Mouse (Mus musculus): ENCODE measurements around the gene Snx25. TPM values are rescaled to one million over a fixed set of nuclear protein-coding genes. Genes with fewer than 3 reads are reported as not detected.
"Not testable (repeated sequence)": the region's sequence is repeated elsewhere in the genome, so short reads cannot be mapped to it uniquely, and the experiment has no call there.

Snx25 gene
- polyA plus RNA-seq, 1 experiment from 2014 or later = 6.5 TPM

GRCm38 (mm10) chr8:46142498-46143081 is 9.4 kb downstream of the Snx25 start:
- 89% methylated on average over 4 of the region's 4 CpGs for WGBS
- no peak overlapping the region for H3K27ac ChIP-seq (replicated peaks; ENCODE audit: low read depth, low read length)
- ATAC-seq (ENCODE audit: insufficient number of reproducible peaks, low FRiP score, low TSS enrichment, low read depth) (no peak), DNase-seq (ENCODE audit: low spot score) (no peak)
- no peak overlapping the region for H3K4me3 ChIP-seq (ENCODE audit: low read depth, low read length)
- no peak overlapping the region for H3K4me2 ChIP-seq (ENCODE audit: low read depth, severe bottlenecking)
- H3K36me3 ChIP-seq (ENCODE audit: control insufficient read depth, insufficient read depth, low read length) = no peaks in the 10 kb centered on the region
- H3K9me3 ChIP-seq (ENCODE audit: control insufficient read depth, low read length) = no peaks in the 10 kb centered on the region
- no peaks in the 10 kb centered on the region for H3K4me1 ChIP-seq (ENCODE audit: control insufficient read depth, insufficient read depth, low read length)
- H3K9ac ChIP-seq (ENCODE audit: low read length) = no peak overlapping the region
- H3K27me3 ChIP-seq (ENCODE audit: control insufficient read depth, insufficient read depth, low read length) = no peaks in the 10 kb centered on the region

GRCm38 (mm10) chr8:46141688-46142087 is 10.3 kb downstream of the Snx25 start:
- 85% methylated on average over 3 of the region's 3 CpGs for WGBS

GRCm38 (mm10) chr8:46140376-46141120 is 11.4 kb downstream of the Snx25 start:
- H3K9me3 ChIP-seq (ENCODE audit: control insufficient read depth, low read length) = no peaks in the 10 kb centered on the region
- no peaks in the 10 kb centered on the region for H3K27me3 ChIP-seq (ENCODE audit: control insufficient read depth, insufficient read depth, low read length)
- H3K36me3 ChIP-seq (ENCODE audit: control insufficient read depth, insufficient read depth, low read length) = no peaks in the 10 kb centered on the region
- no peak overlapping the region for H3K9ac ChIP-seq (ENCODE audit: low read length)
- DNase-seq (ENCODE audit: low spot score) = no peak
- H3K27ac ChIP-seq (replicated peaks; ENCODE audit: low read depth, low read length) = no peak overlapping the region
- no peaks in the 10 kb centered on the region for H3K4me1 ChIP-seq (ENCODE audit: control insufficient read depth, insufficient read depth, low read length)
- H3K4me2 ChIP-seq (ENCODE audit: low read depth, severe bottlenecking) = no peak overlapping the region
- 88% methylated on average over 9 of the region's 9 CpGs for WGBS
- ATAC-seq (ENCODE audit: insufficient number of reproducible peaks, low FRiP score, low TSS enrichment, low read depth) = no peak
- H3K4me3 ChIP-seq (ENCODE audit: low read depth, low read length) = no peak overlapping the region

More at GRCm38 (mm10) chr8:46141688-46142087, 10.3 kb downstream of the Snx25 start:
- Histone ChIP-seq H3K36me3 (ENCODE audit: control insufficient read depth, insufficient read depth, low read length) (no peaks in the 10 kb centered on the region), H3K4me3 (ENCODE audit: low read depth, low read length) (no peak overlapping the region), H3K4me2 (ENCODE audit: low read depth, severe bottlenecking) (no peak overlapping the region), H3K27me3 (ENCODE audit: control insufficient read depth, insufficient read depth, low read length) (no peaks in the 10 kb centered on the region), H3K4me1 (ENCODE audit: control insufficient read depth, insufficient read depth, low read length) (no peaks in the 10 kb centered on the region), H3K27ac (replicated peaks; ENCODE audit: low read depth, low read length) (no peak overlapping the region), H3K9ac (ENCODE audit: low read length) (no peak overlapping the region), H3K9me3 (ENCODE audit: control insufficient read depth, low read length) (no peaks in the 10 kb centered on the region)
- no peak for ATAC-seq (ENCODE audit: insufficient number of reproducible peaks, low FRiP score, low TSS enrichment, low read depth)
- DNase-seq (ENCODE audit: low spot score) = no peak

- Histone ChIP-seq H3K27ac (replicated peaks; ENCODE audit: low read depth, low read length) (no peak overlapping the region), H3K36me3 (ENCODE audit: control insufficient read depth, insufficient read depth, low read length) (no peaks in the 10 kb centered on the region), H3K9me3 (ENCODE audit: control insufficient read depth, low read length) (no peaks in the 10 kb centered on the region), H3K4me3 (ENCODE audit: low read depth, low read length) (no peak overlapping the region), H3K4me1 (ENCODE audit: control insufficient read depth, insufficient read depth, low read length) (no peaks in the 10 kb centered on the region), H3K27me3 (ENCODE audit: control insufficient read depth, insufficient read depth, low read length) (no peaks in the 10 kb centered on the region), H3K9ac (ENCODE audit: low read length) (no peak overlapping the region), H3K4me2 (ENCODE audit: low read depth, severe bottlenecking) (no peak overlapping the region)
- ATAC-seq (ENCODE audit: insufficient number of reproducible peaks, low FRiP score, low TSS enrichment, low read depth) (no peak), DNase-seq (ENCODE audit: low spot score) (no peak)
- 91% methylated on average over 10 of the region's 10 CpGs for WGBS
Measured at GRCm38 (mm10) chr8:46137843-46138596, 13.9 kb downstream of the Snx25 start.

GRCm38 (mm10) chr8:46137336-46137735 is 14.6 kb downstream of the Snx25 start:
- no peaks in the 10 kb centered on the region for H3K27me3 ChIP-seq (ENCODE audit: control insufficient read depth, insufficient read depth, low read length)
- no peak overlapping the region for H3K27ac ChIP-seq (replicated peaks; ENCODE audit: low read depth, low read length)
- H3K36me3 ChIP-seq (ENCODE audit: control insufficient read depth, insufficient read depth, low read length) = no peaks in the 10 kb centered on the region
- no peak overlapping the region for H3K9ac ChIP-seq (ENCODE audit: low read length)
- H3K4me2 ChIP-seq (ENCODE audit: low read depth, severe bottlenecking) = no peak overlapping the region
- no peak for DNase-seq (ENCODE audit: low spot score)
- ATAC-seq (ENCODE audit: insufficient number of reproducible peaks, low FRiP score, low TSS enrichment, low read depth) = no peak
- no peaks in the 10 kb centered on the region for H3K4me1 ChIP-seq (ENCODE audit: control insufficient read depth, insufficient read depth, low read length)
- no peaks in the 10 kb centered on the region for H3K9me3 ChIP-seq (ENCODE audit: control insufficient read depth, low read length)
- 85% methylated on average over 1 of the region's 1 CpGs for WGBS
- H3K4me3 ChIP-seq (ENCODE audit: low read depth, low read length) = no peak overlapping the region

- H3K27ac ChIP-seq (replicated peaks; ENCODE audit: low read depth, low read length); H3K4me1 ChIP-seq (ENCODE audit: control insufficient read depth, insufficient read depth, low read length); H3K4me2 ChIP-seq (ENCODE audit: low read depth, severe bottlenecking); H3K9ac ChIP-seq (ENCODE audit: low read length); DNase-seq (ENCODE audit: low spot score); H3K4me3 ChIP-seq (ENCODE audit: low read depth, low read length); H3K9me3 ChIP-seq (ENCODE audit: control insufficient read depth, low read length); ATAC-seq (ENCODE audit: insufficient number of reproducible peaks, low FRiP score, low TSS enrichment, low read depth); H3K27me3 ChIP-seq (ENCODE audit: control insufficient read depth, insufficient read depth, low read length); H3K36me3 ChIP-seq (ENCODE audit: control insufficient read depth, insufficient read depth, low read length): not testable (repeated sequence)
- WGBS = 94% methylated on average over 2 of the region's 2 CpGs
Measured at GRCm38 (mm10) chr8:46135546-46135945, 16.4 kb downstream of the Snx25 start.

- WGBS = 85% methylated on average over 2 of the region's 2 CpGs
- H3K36me3 ChIP-seq (ENCODE audit: control insufficient read depth, insufficient read depth, low read length) = no peaks in the 10 kb centered on the region
- H3K27me3 ChIP-seq (ENCODE audit: control insufficient read depth, insufficient read depth, low read length) = no peaks in the 10 kb centered on the region
- DNase-seq (ENCODE audit: low spot score) (no peak), ATAC-seq (ENCODE audit: insufficient number of reproducible peaks, low FRiP score, low TSS enrichment, low read depth) (no peak)
- no peak overlapping the region for H3K4me2 ChIP-seq (ENCODE audit: low read depth, severe bottlenecking)
- no peak overlapping the region for H3K9ac ChIP-seq (ENCODE audit: low read length)
- no peaks in the 10 kb centered on the region for H3K4me1 ChIP-seq (ENCODE audit: control insufficient read depth, insufficient read depth, low read length)
- no peak overlapping the region for H3K4me3 ChIP-seq (ENCODE audit: low read depth, low read length)
- H3K9me3 ChIP-seq (ENCODE audit: control insufficient read depth, low read length) = no peaks in the 10 kb centered on the region
- no peak overlapping the region for H3K27ac ChIP-seq (replicated peaks; ENCODE audit: low read depth, low read length)
Measured at GRCm38 (mm10) chr8:46130426-46130825, 21.5 kb downstream of the Snx25 start.

- no peak for ATAC-seq (ENCODE audit: insufficient number of reproducible peaks, low FRiP score, low TSS enrichment, low read depth)
- no peak overlapping the region for H3K27ac ChIP-seq (replicated peaks; ENCODE audit: low read depth, low read length)
- no peak overlapping the region for H3K9ac ChIP-seq (ENCODE audit: low read length)
- no peak overlapping the region for H3K4me2 ChIP-seq (ENCODE audit: low read depth, severe bottlenecking)
- no peaks in the 10 kb centered on the region for H3K27me3 ChIP-seq (ENCODE audit: control insufficient read depth, insufficient read depth, low read length)
- no peaks in the 10 kb centered on the region for H3K36me3 ChIP-seq (ENCODE audit: control insufficient read depth, insufficient read depth, low read length)
- WGBS = 98% methylated on average over 2 of the region's 2 CpGs
- no peak overlapping the region for H3K4me3 ChIP-seq (ENCODE audit: low read depth, low read length)
- no peaks in the 10 kb centered on the region for H3K4me1 ChIP-seq (ENCODE audit: control insufficient read depth, insufficient read depth, low read length)
- no peak for DNase-seq (ENCODE audit: low spot score)
- H3K9me3 ChIP-seq (ENCODE audit: control insufficient read depth, low read length) = no peaks in the 10 kb centered on the region
Measured at GRCm38 (mm10) chr8:46122498-46122897, 29.5 kb downstream of the Snx25 start.

Measured in limb, embryonic 11.5 days (tissue).